Mouse (Mus musculus) liver, embryonic 12.5 days (tissue): Measurements from ENCODE around the gene Zfc3h1. TPM values are rescaled to one million over a fixed set of nuclear protein-coding genes. Genes with fewer than 3 reads are reported as not detected.
A peak's percentile ranks its signal among the peaks of the same experiment; 100 is the strongest.

Experiments
- ATAC-seq: fragments of 200-750 bp; cut with Nextera tagmentation; 2 replicates; pipeline ENCODE4 v1.8.0; 2017; ENCODE audit warnings: moderate number of reproducible peaks, mild to moderate bottlenecking, moderate library complexity
- H3K27ac ChIP-seq: fragments of 300-500 bp; sonication (generic); 2 replicates; pipeline ENCODE4 v1.5.1; 2016; ENCODE audit warnings: mild to moderate bottlenecking
- H3K27me3 ChIP-seq: fragments of 300-500 bp; sonication (generic); replicated peaks from 2 replicates; pipeline ENCODE4 v1.6.1; 2016; ENCODE audit warnings: mild to moderate bottlenecking, moderate library complexity
- H3K36me3 ChIP-seq: fragments of 300-500 bp; sonication (generic); 2 replicates; pipeline ENCODE4 v1.6.1; 2016; ENCODE audit warnings: mild to moderate bottlenecking, moderate library complexity
- H3K4me1 ChIP-seq: fragments of 300-500 bp; sonication (generic); 2 replicates; pipeline ENCODE4 v1.6.1; 2016
- H3K4me2 ChIP-seq: fragments of 300-500 bp; sonication (generic); 2 replicates; pipeline ENCODE4 v1.6.1; 2016; ENCODE audit warnings: mild to moderate bottlenecking, moderate library complexity
- H3K4me3 ChIP-seq: fragments of 300-500 bp; sonication (generic); 2 replicates; pipeline ENCODE4 v1.5.1; 2016; ENCODE audit warnings: mild to moderate bottlenecking, moderate library complexity
- H3K9ac ChIP-seq: fragments of 300-500 bp; sonication (generic); 2 replicates; pipeline ENCODE4 v1.6.1; 2016; ENCODE audit warnings: mild to moderate bottlenecking, moderate library complexity
- H3K9me3 ChIP-seq: fragments of 300-500 bp; sonication (generic); replicated peaks from 2 replicates; pipeline ENCODE4 v1.6.1; 2016; ENCODE audit warnings: mild to moderate bottlenecking, moderate library complexity
- WGBS: fragments of 180-500 bp; shearing (Covaris S2); methylation state at CpG from one replicate; pipeline ENCODE4 v1.1.7; 2016; ENCODE audit not compliant: insufficient replicate concordance; 5-methylcytosine and 5-hydroxymethylcytosine counted together
- polyA plus RNA-seq: library from polyadenylated mRNA; unstranded; fragments of >200 nt; fragmentation: Nextera tagmentation; extraction: Ambion mirVana; gene quantifications from 2 replicates; pipeline ENCODE4 v1.2.1, GENCODE M21; 2016

Gene Zfc3h1
- polyA plus RNA-seq, 1 experiment from 2014 or later, result 15.9 TPM

GRCm38 (mm10) chr10:115391076-115391475 is 6.3 kb downstream of the Zfc3h1 start:
- peaks cover 46% of the 10 kb centered on the region for H3K4me1 ChIP-seq
- H3K4me2 ChIP-seq, result no peak overlapping the region; the same call in 1 of the 2 replicates
- 83% methylated on average over 4 of the region's 4 CpGs for WGBS
- no peaks in the 10 kb centered on the region for H3K9me3 ChIP-seq
- no peak overlapping the region for H3K27ac ChIP-seq
- H3K36me3 ChIP-seq, result peaks cover 75% of the 10 kb centered on the region
- no peaks in the 10 kb centered on the region for H3K27me3 ChIP-seq
- H3K4me3 ChIP-seq, result no peak overlapping the region
- no peak overlapping the region for H3K9ac ChIP-seq
- no peak for ATAC-seq

- no peaks in the 10 kb centered on the region for H3K27me3 ChIP-seq
- peaks cover 45% of the 10 kb centered on the region for H3K4me1 ChIP-seq
- H3K9ac ChIP-seq, result no peak overlapping the region
- WGBS, result 65% methylated on average over 1 of the region's 1 CpGs
- H3K27ac ChIP-seq, result no peak overlapping the region
- H3K36me3 ChIP-seq, result peaks cover 83% of the 10 kb centered on the region
- no peak overlapping the region for H3K4me2 ChIP-seq
- no peaks in the 10 kb centered on the region for H3K9me3 ChIP-seq
- no peak overlapping the region for H3K4me3 ChIP-seq
- ATAC-seq, result no peak
These were observed 7.1 kb downstream of the Zfc3h1 start for GRCm38 (mm10) chr10:115391896-115392295.

- Histone ChIP-seq H3K27me3 (no peaks in the 10 kb centered on the region), H3K4me1 (no peaks in the 10 kb centered on the region), H3K36me3 (peaks cover 86% of the 10 kb centered on the region), H3K27ac (no peak overlapping the region), H3K9me3 (no peaks in the 10 kb centered on the region), H3K9ac (no peak overlapping the region), H3K4me2 (no peak overlapping the region), H3K4me3 (no peak overlapping the region)
- WGBS, result 79% methylated on average over 6 of the region's 6 CpGs
- 0 out of 2 replicates have a peak, but pooled peaks have one; percentile 40 for ATAC-seq
These were observed 21.6 kb downstream of the Zfc3h1 start for GRCm38 (mm10) chr10:115406393-115406792.

- 80% methylated on average over 2 of the region's 2 CpGs for WGBS
- Histone ChIP-seq H3K27me3 (no peaks in the 10 kb centered on the region), H3K4me3 (no peak overlapping the region), H3K36me3 (peaks cover 93% of the 10 kb centered on the region), H3K9me3 (no peaks in the 10 kb centered on the region), H3K4me2 (no peak overlapping the region), H3K9ac (no peak overlapping the region), H3K4me1 (no peaks in the 10 kb centered on the region), H3K27ac (no peak overlapping the region)
- ATAC-seq, result no peak
These were observed 28.7 kb downstream of the Zfc3h1 start for GRCm38 (mm10) chr10:115413496-115413895.

- H3K9ac ChIP-seq, result no peak overlapping the region
- H3K4me3 ChIP-seq, result no peak overlapping the region
- H3K27ac ChIP-seq, result no peak overlapping the region
- peaks cover 93% of the 10 kb centered on the region for H3K36me3 ChIP-seq
- no peaks in the 10 kb centered on the region for H3K27me3 ChIP-seq
- 83% methylated on average over 3 of the region's 3 CpGs for WGBS
- ATAC-seq, result no peak
- H3K9me3 ChIP-seq, result no peaks in the 10 kb centered on the region
- H3K4me2 ChIP-seq, result no peak overlapping the region
- no peaks in the 10 kb centered on the region for H3K4me1 ChIP-seq
These were observed 29.3 kb downstream of the Zfc3h1 start for GRCm38 (mm10) chr10:115414056-115414455.

GRCm38 (mm10) chr10:115421976-115422375 is 37.2 kb downstream of the Zfc3h1 start:
- H3K9ac ChIP-seq, result no peak overlapping the region
- H3K27ac ChIP-seq, result no peak overlapping the region
- H3K27me3 ChIP-seq, result no peaks in the 10 kb centered on the region
- no peaks in the 10 kb centered on the region for H3K4me1 ChIP-seq
- H3K4me2 ChIP-seq, result no peak overlapping the region
- H3K36me3 ChIP-seq, result peaks cover 83% of the 10 kb centered on the region
- no peaks in the 10 kb centered on the region for H3K9me3 ChIP-seq
- ATAC-seq, result no peak
- WGBS, result 88% methylated on average over 4 of the region's 4 CpGs
- no peak overlapping the region for H3K4me3 ChIP-seq

- H3K36me3 ChIP-seq, result peaks cover 83% of the 10 kb centered on the region
- no peak overlapping the region for H3K27ac ChIP-seq
- H3K9ac ChIP-seq, result no peak overlapping the region
- H3K4me3 ChIP-seq, result no peak overlapping the region
- no peaks in the 10 kb centered on the region for H3K9me3 ChIP-seq
- no peak overlapping the region for H3K4me2 ChIP-seq
- no peak for ATAC-seq
- no peaks in the 10 kb centered on the region for H3K4me1 ChIP-seq
- 86% methylated on average over 2 of the region's 2 CpGs for WGBS
- H3K27me3 ChIP-seq, result no peaks in the 10 kb centered on the region
These were observed 40.6 kb downstream of the Zfc3h1 start for GRCm38 (mm10) chr10:115425351-115425750.

- no peak for ATAC-seq
- WGBS, result 79% methylated on average over 4 of the region's 4 CpGs
These were observed 52.5 kb downstream of the Zfc3h1 start for GRCm38 (mm10) chr10:115437286-115437685.

GRCm38 (mm10) chr10:115448614-115449013 is 63.9 kb downstream of the Zfc3h1 start:
- H3K9me3 ChIP-seq, result no peaks in the 10 kb centered on the region
- H3K27ac ChIP-seq, result no peak overlapping the region
- no peak overlapping the region for H3K9ac ChIP-seq
- H3K4me3 ChIP-seq, result no peak overlapping the region
- no peaks in the 10 kb centered on the region for H3K36me3 ChIP-seq
- no peak for ATAC-seq
- H3K4me1 ChIP-seq, result no peaks in the 10 kb centered on the region
- H3K27me3 ChIP-seq, result no peaks in the 10 kb centered on the region
- H3K4me2 ChIP-seq, result no peak overlapping the region
- 79% methylated on average over 13 of the region's 13 CpGs for WGBS

More at GRCm38 (mm10) chr10:115437286-115437685, 52.5 kb downstream of the Zfc3h1 start:
- no peak overlapping the region for H3K4me2 ChIP-seq
- no peaks in the 10 kb centered on the region for H3K4me1 ChIP-seq
- H3K27me3 ChIP-seq, result no peaks in the 10 kb centered on the region
- no peak overlapping the region for H3K27ac ChIP-seq
- H3K9ac ChIP-seq, result no peak overlapping the region
- peaks cover 36% of the 10 kb centered on the region for H3K36me3 ChIP-seq
- no peak overlapping the region for H3K4me3 ChIP-seq
- no peaks in the 10 kb centered on the region for H3K9me3 ChIP-seq

- no peaks in the 10 kb centered on the region for H3K36me3 ChIP-seq
- H3K9me3 ChIP-seq, result no peaks in the 10 kb centered on the region
- no peak overlapping the region for H3K4me3 ChIP-seq
- no peak overlapping the region for H3K4me2 ChIP-seq
- ATAC-seq, result no peak
- H3K27me3 ChIP-seq, result no peaks in the 10 kb centered on the region
- H3K27ac ChIP-seq, result no peak overlapping the region
- no peak overlapping the region for H3K9ac ChIP-seq
- no peaks in the 10 kb centered on the region for H3K4me1 ChIP-seq
- 44% methylated on average over 6 of the region's 6 CpGs for WGBS
These were observed 72.7 kb downstream of the Zfc3h1 start for GRCm38 (mm10) chr10:115457368-115458021.

- H3K4me1 ChIP-seq, result no peaks in the 10 kb centered on the region
- no peaks in the 10 kb centered on the region for H3K27me3 ChIP-seq
- no peaks in the 10 kb centered on the region for H3K9me3 ChIP-seq
- no peak for ATAC-seq
- H3K27ac ChIP-seq, result no peak overlapping the region
- H3K9ac ChIP-seq, result no peak overlapping the region
- no peak overlapping the region for H3K4me3 ChIP-seq
- H3K36me3 ChIP-seq, result no peaks in the 10 kb centered on the region
- 56% methylated on average over 5 of the region's 5 CpGs for WGBS
- no peak overlapping the region for H3K4me2 ChIP-seq
These were observed 77.9 kb downstream of the Zfc3h1 start for GRCm38 (mm10) chr10:115462646-115463045.

GRCm38 (mm10) chr10:115465072-115465471 is 80.3 kb downstream of the Zfc3h1 start:
- Histone ChIP-seq H3K9me3 (no peaks in the 10 kb centered on the region), H3K4me2 (no peak overlapping the region), H3K4me3 (no peak overlapping the region), H3K4me1 (no peaks in the 10 kb centered on the region), H3K27me3 (no peaks in the 10 kb centered on the region), H3K9ac (no peak overlapping the region), H3K36me3 (no peaks in the 10 kb centered on the region), H3K27ac (no peak overlapping the region)
- no peak for ATAC-seq
- WGBS, result 62% methylated on average over 7 of the region's 7 CpGs

- Histone ChIP-seq H3K4me2 (no peak overlapping the region), H3K9ac (no peak overlapping the region), H3K36me3 (no peaks in the 10 kb centered on the region), H3K27me3 (no peaks in the 10 kb centered on the region), H3K27ac (no peak overlapping the region), H3K9me3 (no peaks in the 10 kb centered on the region), H3K4me1 (no peaks in the 10 kb centered on the region), H3K4me3 (no peak overlapping the region)
- ATAC-seq, result no peak
- 51% methylated on average over 6 of the region's 6 CpGs for WGBS
These were observed 81.0 kb downstream of the Zfc3h1 start for GRCm38 (mm10) chr10:115465778-115466177.
